Mouse (Mus musculus) layer of hippocampus, postnatal 36 days (tissue): ENCODE measurements at regions not wholly inside any gene's neighbourhood (a gene's known extent, or its start where the extent isn't known, plus 50 kb on each side); places are given as distances from the start of the nearest gene placed in this dataset.

Source experiments
- DNase-seq, 2 experiments: peaks; one replicate each; pipeline ENCODE4 v3.0.0; 2022

DNA sequence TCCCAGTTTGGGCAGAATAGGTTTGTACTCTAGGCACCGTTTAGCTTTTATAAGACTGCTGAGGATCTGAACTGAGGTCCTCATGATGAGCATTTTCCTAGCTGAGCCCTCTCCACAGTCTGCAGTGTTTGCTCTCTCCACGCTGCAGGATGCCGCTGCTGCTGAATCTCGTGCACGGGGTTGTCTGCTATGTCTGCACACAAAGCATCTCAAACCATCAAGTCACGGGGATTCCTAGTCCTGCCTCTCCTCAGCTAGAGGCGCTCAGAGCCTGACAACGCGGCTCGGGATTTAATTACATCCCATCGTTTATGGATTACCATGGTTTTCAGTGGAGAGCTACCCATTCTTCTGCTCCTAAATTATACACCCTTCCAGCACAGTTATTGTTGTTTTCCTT, 175.6 kb downstream of the Rnf144b start:
- no peak for DNase-seq

DNA sequence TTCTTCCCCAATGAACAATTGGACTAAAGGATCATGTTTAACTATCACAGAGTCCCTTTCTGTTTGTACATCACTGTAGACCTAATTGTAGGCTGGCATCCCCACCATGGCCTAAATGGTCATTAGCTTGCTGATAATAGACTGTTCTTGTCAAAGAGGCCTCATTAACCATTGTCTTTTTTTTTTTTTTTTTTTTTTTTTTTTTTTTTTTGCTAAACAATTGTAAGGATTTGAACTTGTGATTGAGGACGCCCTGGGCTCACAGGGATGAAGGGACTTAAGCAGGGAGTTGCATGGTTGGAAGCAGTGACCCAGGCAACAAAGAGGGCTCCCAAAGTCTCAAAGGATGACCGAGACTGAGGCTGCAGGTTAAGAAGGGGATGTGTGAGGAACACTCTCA, 178.0 kb downstream of the Rnf144b start:
- no peak for DNase-seq

DNA sequence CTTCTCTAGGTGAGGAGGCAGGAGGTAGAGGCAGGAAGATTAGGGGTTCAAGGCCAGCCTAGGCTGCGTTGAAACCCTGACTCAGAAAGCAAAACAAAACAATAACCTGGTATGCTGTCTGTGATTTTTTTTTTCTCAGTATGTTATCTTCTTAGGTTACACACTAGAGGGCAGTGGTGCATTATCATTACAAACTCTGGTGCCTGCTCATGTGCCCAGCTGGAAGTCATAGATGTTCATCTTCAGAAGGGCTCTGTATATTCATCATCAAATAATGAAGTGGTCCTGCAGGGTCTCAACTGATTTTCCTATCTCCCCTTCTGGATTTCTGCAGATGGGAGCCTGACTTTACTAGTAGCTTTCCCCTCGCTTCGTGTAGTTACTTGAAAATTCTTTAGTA, 178.6 kb downstream of the Rnf144b start:
- peak in 1 of 2 experiments; percentile 16 for DNase-seq

DNA sequence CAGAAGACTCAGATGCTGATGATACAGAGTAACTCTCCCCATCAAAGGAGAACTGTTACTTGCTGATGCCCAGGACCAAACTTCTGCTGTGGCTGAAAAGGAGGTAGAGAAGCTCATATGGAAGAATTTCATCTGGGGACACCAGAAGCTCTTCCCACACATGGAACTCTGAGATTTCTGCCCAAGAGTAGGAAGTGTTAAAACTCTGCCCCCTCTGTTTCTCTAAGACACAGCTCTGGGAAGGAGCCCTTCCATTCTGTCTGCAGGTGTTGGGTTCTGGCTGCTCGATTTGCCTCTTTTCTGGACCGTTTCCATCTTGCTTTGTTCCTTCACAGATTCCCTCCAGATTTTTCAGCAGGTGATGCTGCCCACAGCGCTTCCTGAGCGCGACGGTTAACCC, 187.0 kb downstream of the Rnf144b start:
- no peak for DNase-seq

DNA sequence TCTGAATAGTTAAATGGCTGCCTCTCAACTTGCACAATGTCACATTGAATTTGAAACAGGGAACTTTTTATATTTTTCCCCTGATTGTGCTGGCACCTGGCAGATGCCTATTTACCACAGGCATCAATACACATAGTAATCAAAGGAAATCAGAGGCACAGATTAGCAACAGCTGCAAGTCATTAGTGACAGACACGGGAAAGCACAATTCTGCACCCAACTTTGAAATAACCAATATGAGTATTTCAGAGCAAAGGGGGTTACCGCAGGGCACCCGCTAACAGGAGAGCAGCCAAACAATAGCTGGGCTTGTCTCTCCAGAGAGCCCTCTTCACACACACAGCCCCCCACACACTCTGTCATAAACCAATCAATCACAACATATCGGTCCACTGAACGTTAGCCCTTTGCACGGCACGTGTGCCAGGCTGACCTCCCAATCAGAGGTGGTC, 188.3 kb downstream of the Rnf144b start:
- DNase-seq = no peak

DNA sequence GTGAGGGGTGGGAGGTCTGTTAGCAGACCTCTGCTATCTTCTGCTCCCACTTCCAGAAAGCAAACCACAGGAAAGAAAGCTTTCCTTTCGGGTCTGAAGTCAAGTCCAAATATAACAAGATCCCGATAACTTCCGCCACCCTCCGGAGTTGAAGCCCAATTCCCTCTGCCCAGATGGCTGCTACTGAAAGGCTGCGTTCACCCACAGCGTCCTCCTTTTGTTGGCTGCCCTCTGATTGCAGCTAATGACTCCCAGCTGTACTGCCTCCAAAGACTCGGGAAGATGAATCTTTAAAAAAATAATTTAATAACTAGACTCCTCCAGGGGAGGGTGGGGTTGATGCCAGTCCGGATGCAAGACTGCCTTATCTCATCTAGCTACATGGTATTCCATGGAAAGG, 197.1 kb downstream of the Rnf144b start:
- DNase-seq = no peak

DNA sequence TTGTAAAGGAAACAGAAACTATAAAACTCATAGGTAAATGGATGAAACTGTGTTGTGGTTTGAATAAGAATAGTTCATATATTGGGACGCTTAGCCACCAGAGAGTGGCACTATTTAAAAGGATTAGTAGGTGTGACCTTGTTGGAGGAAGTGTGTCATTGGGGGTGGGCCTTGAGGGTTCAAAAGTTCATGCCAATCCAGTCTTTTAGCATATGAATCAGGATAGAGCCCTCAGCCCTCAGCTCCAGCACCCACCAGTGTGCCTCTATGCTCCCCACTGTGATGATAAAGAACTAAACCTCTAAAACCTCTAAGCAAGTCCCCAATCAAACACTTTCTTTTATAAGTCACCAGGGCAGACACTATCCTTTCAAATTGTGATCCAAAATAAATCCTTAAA, 199.4 kb downstream of the Rnf144b start:
- DNase-seq = no peak

DNA sequence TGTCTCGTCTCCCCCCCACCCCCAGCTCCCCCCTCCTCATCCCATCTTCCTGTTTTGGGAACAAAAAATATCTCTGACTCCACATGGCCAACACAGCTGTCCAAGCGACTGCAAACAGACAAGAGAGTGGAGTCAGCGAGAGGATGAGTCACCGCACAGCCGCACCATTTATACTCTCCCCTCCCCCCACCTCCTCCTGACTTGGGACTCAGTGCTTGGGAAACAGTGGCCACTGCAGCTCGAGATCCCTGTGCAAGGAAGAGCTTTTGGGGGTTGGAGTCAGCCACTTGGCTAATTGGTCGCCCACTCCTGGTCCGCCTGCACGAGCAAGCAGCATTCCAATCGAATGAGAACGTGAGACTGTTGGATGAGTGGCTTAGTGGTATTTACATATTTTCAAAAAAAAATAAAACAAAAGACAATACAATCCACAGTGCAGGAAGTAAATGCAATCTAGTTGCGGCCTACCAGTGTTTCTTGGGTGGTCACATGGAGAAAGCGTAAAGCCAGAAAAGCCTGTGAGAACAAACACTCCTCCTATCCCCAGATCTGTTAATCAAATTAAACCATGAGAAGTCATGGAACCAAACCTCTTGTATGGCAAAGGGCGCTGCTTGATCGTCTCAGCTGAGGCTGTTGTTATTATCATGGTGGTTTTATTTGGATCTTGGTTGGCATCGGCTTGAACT, 213.7 kb downstream of the Rnf144b start:
- no peak for DNase-seq

DNA sequence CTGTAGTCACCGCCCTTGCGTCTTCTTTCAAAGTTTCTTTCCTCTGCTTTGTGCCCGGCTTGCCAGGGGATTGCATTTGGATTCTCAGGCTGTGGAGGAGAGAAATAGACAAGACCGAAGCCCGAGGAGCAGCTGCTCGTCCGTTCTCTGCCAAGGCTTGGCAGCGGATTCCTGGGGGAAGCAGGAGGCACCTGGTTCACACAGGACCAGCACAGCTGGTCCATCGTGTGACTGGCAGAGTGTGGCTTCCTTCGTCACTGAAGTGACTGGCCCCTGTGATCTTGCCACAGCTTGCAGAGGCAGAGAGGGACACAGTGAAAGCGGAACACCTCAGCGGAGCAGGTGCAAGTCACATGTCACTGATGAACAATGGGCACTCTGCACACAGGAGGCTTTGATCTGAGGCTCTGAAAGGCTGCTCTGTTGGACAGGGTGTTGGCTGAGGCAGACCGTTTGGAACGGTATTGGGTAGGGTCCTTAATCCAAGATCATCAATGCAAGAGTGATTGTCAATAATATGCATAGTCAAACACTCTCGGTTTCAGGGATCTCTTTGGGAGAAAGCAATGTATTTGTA, 214.5 kb downstream of the Rnf144b start:
- DNase-seq = peak in 1 of 2 experiments; percentile 29

DNA sequence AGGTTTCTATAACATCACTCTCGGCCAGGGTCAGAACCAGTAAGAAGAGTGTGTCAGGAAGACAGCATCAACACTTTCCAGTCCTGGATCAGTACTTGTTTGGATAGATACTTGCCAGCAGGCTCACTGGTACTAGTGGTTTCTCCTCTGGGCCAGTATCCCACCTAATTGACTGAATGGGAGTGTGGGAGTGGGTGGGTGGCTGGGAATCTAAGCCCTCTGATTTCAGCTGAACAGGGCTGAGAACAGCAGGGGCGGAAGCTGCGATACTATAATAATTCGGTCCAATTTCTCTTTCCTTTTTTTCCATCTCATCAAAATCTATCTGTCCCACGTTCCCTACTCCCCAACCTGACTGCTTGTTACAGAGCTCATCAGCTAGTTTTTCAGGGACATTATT, 217.0 kb downstream of the Rnf144b start:
- DNase-seq = no peak

DNA sequence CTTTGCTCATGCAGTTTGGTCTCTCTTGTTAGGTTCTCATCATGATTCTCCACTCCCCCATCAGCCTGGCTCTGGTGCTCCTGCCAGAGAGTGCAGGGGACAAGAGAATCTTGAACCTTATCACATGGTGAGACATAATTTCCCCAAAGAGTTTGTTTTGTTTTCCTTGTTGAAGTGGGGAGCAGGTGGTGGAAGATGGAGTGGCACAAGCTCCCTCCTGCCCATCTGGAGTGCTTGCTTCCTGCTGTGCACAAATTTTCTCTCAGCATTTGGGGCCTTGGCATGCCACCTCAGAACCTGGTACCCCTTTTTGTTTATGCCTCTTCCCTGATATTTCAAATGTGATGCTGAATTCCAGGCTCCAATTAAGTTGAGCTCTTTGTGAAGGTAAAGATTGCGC, 219.9 kb downstream of the Rnf144b start:
- DNase-seq = no peak

DNA sequence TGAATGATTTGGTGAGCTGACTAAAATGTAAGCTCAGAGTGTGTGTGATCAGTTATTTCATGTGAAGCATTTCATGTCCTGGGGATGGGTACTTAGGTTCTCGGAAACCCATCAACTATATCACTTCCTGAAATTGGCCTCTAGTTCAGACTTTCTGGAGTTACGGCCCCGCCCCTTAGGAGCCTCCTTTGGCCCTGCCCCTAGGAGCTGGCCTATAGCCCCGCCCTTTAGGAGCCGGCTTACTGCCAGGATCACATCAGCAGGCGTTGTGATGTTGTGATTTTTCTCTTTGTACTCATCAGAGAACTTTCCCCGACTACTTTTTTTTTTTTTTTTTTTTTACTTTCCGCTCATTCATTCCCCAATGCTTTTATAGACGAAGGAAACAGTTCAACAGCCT, 223.1 kb downstream of the Rnf144b start:
- no peak for DNase-seq

DNA sequence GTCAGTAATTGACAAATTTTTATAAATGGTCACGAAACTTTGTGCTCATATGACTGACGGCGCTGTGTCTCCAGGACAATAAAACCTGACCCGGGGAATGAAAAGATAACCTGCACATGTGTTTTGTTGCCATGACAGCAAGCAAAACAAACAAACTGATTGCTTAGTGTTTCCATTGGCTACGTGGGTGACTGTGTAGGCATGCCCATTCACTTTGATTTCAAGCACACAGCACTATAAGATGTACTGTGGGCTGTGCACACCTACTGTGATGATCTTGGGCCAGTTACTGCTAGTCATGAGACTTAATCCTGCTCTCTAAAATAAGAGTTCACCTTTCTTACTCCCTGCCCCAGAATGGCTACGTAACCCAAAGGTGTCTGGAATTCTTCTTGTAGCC, 225.4 kb downstream of the Rnf144b start:
- DNase-seq = no peak

DNA sequence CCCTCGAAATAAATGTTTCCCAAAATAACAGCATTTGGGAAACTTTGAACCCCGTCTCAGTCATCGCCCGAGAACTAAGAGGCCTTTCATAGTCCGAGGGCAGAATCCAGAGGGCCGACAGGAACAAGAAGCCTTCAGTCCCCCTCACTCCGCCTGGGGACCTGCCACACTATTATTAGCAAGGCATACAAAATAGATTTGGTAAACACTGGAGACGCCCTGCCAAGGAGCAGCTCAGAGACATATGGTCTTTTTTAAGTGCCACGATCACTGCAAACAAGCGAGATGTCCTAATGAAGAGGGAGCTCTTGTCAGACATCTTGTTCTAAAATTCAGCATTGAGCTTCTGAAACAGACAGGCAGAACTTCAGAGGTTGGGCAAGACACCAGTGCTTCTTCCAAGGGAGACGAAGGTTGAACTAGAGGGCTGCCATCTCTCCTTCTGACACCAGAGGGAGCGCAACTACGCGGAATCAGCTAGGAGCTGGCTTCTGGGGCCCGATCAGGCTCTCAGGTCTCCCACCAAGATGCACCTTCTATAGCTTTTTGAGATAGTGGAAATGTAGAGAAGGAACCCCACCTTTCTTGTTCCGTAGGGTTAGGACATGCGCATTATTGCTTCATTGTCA, 226.2 kb downstream of the Rnf144b start:
- DNase-seq = peak; percentile 79 to 81

DNA sequence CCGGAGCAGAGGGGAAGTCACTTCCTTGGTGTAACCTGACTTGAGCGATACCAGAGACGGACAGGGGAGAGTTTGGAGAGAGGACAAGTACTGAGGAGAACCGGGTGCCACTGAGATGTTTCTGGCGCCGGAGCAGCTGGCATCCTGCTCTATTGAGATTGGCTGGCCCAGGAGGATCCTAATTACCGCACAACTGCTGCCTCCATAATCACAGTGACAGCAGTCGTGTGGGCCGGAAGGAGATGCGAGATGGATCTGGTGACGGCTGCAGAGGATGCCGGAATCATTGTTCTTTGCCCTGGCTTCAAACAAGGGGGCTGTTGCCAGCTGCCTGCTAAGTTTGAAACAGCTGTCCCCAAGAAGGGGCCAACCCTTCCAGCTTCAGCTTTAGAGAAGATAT, 232.0 kb downstream of the Rnf144b start:
- peak in 1 of 2 experiments; percentile 27 for DNase-seq

DNA sequence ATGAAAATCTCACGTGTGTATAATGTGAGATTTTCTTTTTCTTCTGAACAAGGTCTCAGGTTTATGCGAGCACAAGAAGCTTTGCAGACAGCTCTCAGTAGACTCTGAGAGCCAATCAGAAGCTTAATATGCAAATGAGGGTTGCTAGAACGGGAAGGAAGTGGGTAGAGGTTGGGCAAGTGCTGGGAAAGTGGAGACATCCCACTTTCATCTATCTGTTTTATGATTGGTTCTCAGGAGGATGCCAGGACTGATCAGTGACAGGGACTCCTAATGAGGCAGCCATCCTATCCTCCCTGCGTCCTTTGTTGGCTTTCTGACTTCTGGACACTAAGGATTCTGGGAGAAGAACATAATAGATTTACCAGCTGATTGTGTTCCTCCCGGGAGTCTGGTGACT, 232.7 kb downstream of the Rnf144b start:
- no peak for DNase-seq

DNA sequence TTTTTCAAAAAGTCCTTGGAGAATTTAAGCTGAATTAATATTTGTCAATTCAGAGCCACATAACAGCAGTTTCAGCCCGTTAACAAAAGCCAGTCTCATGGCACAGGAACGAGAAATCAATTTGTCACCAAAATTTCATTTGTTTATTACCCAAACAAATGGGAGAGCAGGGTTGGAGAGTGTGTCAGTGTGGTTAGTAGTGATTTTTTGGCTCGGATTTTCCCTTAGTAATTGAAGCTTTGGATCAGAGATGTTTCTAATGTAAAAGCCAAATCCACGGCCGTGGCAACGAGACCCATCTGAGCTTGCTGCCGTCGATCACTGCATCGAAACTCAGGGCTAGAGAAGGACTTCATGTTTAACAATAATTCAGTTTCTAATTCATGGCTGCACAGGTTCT, 236.5 kb downstream of the Rnf144b start:
- DNase-seq = no peak

DNA sequence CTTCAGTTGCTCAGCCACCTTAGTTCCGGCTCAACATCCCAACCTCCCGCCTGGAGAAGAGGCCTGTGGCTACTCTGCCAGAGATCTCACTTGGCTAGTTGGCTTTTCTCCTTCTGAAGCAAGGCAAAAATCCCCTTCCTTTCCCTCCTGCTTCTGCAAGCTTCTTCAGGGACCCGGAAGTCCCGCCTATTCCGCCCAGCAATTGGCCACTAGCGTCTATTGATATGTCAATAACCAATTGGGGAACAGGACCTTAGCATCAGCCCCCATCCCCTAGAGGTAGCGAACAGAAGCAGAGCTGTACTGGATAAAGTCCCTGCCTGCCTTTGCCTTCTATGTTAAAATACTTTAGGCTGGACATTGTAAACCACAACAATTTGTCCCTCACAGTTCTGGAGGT, 243.3 kb downstream of the Rnf144b start:
- no peak for DNase-seq

DNA sequence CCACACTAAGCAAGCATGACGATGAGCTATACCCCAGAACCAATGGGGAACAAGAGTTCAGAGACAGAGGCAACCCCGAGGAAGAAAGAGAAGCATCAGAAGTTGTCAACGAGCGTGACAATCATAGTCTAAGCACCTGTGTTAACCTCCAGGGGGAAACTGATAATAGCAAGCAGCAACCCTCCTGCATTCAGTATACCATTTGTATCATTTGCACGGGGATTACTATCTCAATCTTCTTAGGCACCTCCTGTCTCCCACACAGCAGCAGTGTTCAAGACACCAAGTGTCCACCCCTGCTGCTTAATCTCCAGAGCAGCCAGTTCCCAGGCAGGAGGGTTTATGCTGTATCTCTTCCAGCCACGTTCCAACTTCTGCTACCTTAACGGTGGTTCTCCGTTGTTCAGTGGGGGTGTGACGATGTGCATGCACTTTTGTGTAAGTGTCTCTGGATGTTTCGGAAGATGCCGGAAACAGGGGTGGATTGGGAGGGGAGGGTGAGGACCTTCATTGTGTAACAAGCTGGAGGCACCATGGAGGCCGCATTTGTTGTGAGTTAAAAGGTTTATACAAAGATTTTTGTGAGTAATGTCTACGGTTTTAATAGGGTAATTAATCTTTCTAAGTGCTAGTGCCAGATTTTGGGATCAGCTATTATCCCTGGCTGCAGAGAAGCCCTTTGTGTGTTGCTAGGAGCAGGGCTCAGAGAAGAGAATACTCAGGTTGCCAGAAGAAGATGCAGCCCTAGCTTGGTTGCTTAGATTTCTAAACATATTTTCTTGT, 245.8 kb downstream of the Rnf144b start:
- DNase-seq = no peak

DNA sequence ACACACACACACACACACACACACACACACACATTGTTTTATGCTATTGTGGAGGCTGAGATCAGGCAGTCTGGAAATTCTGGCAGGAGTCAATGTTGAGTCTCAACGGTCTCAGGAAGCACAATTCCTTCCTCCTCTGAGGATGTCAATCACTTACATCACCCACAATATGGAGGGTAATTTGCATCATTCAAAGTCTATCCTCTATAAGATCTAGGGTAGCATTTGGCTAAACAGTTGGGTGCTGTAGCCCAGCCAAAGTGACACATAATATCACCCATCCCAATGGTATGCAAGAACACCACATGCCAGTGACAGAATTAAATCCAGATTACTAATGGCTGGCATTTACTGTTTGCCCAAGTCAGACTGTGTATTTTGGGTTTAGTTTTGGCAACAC, 252.1 kb downstream of the Rnf144b start:
- no peak for DNase-seq

DNA sequence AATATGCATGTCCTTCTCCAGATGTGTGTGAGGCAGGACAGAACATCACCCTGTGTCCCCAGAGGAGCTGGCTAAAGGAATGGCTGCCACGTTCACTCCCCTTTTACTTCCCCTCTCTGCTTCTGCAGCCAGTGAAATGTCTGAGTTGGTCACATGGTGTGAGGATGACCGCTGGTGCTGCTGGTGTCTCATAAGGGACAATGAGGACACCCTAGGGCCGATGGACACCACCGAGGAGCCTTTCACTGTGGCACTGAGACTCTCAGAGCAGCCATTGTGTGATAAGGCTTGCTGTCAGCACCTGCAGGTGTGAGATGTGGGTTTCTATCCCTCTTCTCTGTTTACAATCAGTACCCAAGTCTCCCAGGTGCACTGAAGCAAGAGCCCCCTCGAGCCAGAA, 268.6 kb downstream of the Rnf144b start:
- DNase-seq = no peak

DNA sequence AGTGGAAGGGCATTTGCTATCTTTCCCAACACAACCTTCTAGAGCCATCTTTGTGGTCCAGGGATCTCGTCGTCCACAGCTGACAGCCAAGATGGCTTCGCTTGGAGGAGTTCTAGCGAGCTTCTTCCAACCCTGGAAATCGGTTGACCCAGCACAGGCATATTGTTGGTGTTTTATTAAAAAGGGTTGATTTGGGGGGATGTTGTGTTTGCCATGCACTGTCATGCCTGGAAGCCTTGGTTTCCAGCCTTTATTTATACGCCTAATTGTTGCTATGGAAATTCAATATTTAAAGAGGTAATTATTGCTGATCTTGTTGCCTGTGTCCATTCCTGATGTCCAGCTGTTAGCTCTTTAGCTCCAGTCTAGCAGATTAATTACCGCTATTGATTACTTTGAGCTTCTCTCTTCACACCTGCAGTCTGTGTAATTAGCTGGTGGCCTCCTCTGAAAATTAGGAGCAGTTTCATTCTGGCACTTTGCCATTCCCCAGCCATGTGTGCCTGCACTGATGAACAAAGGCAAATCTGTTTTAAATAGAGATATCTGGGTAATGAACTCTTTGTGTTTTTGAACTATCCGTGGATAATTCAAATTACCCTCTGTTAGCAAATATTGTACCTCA, 275.4 kb downstream of the Rnf144b start:
- peak in 1 of 2 experiments; percentile 19 for DNase-seq

DNA sequence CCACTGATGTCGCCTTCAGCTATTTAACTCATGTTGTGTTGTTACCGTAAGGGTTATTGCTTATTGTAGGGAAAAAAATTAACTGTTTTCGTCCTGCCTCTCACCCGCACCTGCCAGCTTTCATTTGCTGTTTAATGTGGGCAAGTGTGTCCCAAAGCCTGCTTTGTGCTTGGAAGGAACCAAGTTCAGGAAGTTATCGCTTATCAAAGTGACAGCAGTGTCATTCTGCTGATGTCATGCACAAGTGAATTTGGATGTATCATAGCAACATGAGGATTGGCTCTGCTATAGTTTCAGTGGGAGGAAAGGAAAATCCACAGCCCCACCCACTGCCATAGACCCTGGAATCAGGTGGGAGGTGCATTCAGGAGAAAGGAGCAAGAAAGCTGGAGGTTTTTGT, 276.5 kb downstream of the Rnf144b start:
- DNase-seq = no peak
